Mouse (Mus musculus) neural tube, embryonic 12.5 days (tissue): Measurements from ENCODE around the gene Hist1h2ak. TPM values are rescaled to one million over a fixed set of nuclear protein-coding genes. Genes with fewer than 3 reads are reported as not detected.
"Not testable (repeated sequence)": the region's sequence is repeated elsewhere in the genome, so short reads cannot be mapped to it uniquely, and the experiment has no call there.

Source experiments
- ATAC-seq: fragments of 200-750 bp; cut with Nextera tagmentation; 2 replicates; pipeline ENCODE4 v1.8.0; 2017; ENCODE audit warnings: low read depth, mild to moderate bottlenecking, moderate TSS enrichment, moderate library complexity; ENCODE audit not compliant: low FRiP score
- H3K27ac ChIP-seq: fragments of 300-500 bp; sonication (generic); 2 replicates; pipeline ENCODE4 v1.5.1; 2016
- H3K27me3 ChIP-seq: fragments of 300-500 bp; sonication (generic); replicated peaks from 2 replicates; pipeline ENCODE4 v1.6.1; 2016; ENCODE audit warnings: mild to moderate bottlenecking
- H3K36me3 ChIP-seq: fragments of 300-500 bp; sonication (generic); 2 replicates; pipeline ENCODE4 v1.6.1; 2016; ENCODE audit warnings: mild to moderate bottlenecking
- H3K4me1 ChIP-seq: fragments of 300-500 bp; sonication (generic); 2 replicates; pipeline ENCODE4 v1.6.1; 2016
- H3K4me2 ChIP-seq: fragments of 300-500 bp; sonication (generic); replicated peaks from 2 replicates; pipeline ENCODE4 v1.6.1; 2016; ENCODE audit warnings: mild to moderate bottlenecking
- H3K4me3 ChIP-seq: fragments of 300-500 bp; sonication (generic); 2 replicates; pipeline ENCODE4 v1.5.1; 2016
- H3K9ac ChIP-seq: fragments of 300-500 bp; sonication (generic); 2 replicates; pipeline ENCODE4 v1.6.1; 2016; ENCODE audit warnings: mild to moderate bottlenecking
- H3K9me3 ChIP-seq: fragments of 300-500 bp; sonication (generic); 2 replicates; pipeline ENCODE4 v1.6.1; 2016; ENCODE audit warnings: mild to moderate bottlenecking
- WGBS: fragments of 180-500 bp; shearing (Covaris S2); methylation state at CpG from one replicate; pipeline ENCODE4 v1.1.7; 2016; 5-methylcytosine and 5-hydroxymethylcytosine counted together
- polyA plus RNA-seq: library from polyadenylated mRNA; unstranded; fragments of >200 nt; fragmentation: Nextera tagmentation; extraction: Ambion mirVana; gene quantifications from 2 replicates; pipeline ENCODE4 v1.2.1, GENCODE M21; 2016

Hist1h2ak gene
- polyA plus RNA-seq, 1 experiment from 2014 or later: 18.4 TPM

GRCm38 (mm10) chr13:21783734-21784161 lies 30.1 kb upstream of the Hist1h2ak start:
- no peak for ATAC-seq
- WGBS: 2% methylated on average over 9 of the region's 9 CpGs
- H3K4me1 ChIP-seq: peaks cover 37% of the 10 kb centered on the region
- peak overlapping the region; percentile 69 for H3K4me2 ChIP-seq
- peak overlapping the region; percentile 11 for H3K4me3 ChIP-seq
- H3K27me3 ChIP-seq: no peaks in the 10 kb centered on the region
- 0 out of 2 replicates have a peak overlapping the region, but pooled peaks have one; percentile 15 for H3K27ac ChIP-seq
- peak overlapping the region; percentile 26 for H3K9ac ChIP-seq
- H3K9me3 ChIP-seq: no peaks in the 10 kb centered on the region
- no peaks in the 10 kb centered on the region for H3K36me3 ChIP-seq

DNA sequence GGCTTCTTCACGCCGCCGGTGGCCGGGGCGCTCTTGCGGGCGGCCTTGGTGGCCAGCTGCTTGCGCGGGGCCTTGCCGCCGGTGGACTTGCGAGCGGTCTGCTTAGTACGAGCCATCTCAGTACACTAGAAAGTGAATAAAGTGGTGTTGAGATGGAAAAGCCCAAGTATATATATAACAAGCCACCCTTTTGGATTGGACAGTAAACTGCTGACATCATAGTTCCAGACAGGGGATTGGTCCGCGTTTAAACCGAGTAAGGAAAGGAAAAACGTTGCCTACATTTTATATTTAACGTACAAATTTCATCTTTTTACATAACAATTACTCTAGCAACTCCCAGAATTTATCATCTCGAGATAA lies 29.6 kb upstream of the Hist1h2ak start, which contains the start of gene Hist1h3i:
Gene Hist1h3i, minus strand, starts transcription at position 116 of the 363 bp plus-strand sequence.
- peaks cover 36% of the 10 kb centered on the region for H3K4me1 ChIP-seq
- no peaks in the 10 kb centered on the region for H3K9me3 ChIP-seq
- H3K4me3 ChIP-seq: peak within 1 kb of the TSS; percentile 35
- under 1% methylated on average over 19 of the region's 20 CpGs for WGBS
- H3K9ac ChIP-seq: peak within 1 kb of the TSS; percentile 66
- peak; percentile 63 for ATAC-seq
- peak within 1 kb of the TSS; percentile 64 for H3K27ac ChIP-seq
- no peaks in the 10 kb centered on the region for H3K36me3 ChIP-seq
- no peaks in the 10 kb centered on the region for H3K27me3 ChIP-seq
- H3K4me2 ChIP-seq: peak within 1 kb of the TSS; percentile 69

DNA sequence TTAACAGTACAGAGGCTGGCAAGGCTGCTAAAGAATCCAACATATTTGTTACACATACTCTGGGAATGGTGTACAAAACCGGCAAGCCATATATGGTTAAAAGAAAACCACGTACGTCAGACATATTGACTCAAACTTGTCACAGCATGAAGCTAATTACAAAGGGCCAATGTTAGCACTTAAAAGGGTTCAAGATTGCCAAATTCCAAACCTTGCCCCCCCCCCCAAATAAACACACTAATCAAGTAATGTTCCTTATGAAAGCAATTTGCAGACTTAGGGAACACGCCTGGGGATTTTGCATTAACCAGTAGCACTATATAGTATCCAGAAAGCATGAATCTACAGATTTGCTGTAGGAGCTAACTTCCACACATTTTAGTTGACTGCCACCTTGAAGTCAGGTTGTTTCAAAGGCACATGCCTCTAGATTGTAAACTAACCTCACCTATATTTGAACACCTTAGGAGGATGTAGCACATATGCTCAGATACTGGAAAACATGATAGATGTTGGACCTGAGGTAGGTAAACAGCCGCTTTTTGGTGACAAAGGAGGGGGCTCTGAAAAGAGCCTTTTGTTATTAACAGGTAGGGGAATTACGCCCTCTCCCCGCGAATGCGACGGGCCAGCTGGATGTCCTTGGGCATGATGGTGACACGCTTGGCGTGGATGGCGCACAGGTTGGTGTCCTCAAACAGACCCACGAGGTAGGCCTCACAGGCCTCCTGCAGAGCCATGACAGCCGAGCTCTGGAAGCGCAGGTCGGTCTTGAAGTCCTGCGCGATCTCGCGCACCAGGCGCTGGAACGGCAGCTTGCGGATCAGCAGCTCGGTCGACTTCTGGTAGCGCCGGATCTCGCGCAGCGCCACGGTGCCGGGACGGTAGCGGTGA lies 29.0 kb upstream of the Hist1h2ak start:
- not testable (repeated sequence) for H3K9me3 ChIP-seq, H3K36me3 ChIP-seq, ATAC-seq, H3K27me3 ChIP-seq
- 1% methylated on average over 14 of the region's 35 CpGs for WGBS
- peak overlapping the region; percentile 64 for H3K27ac ChIP-seq
- H3K4me2 ChIP-seq: peak overlapping the region; percentile 69
- H3K4me3 ChIP-seq: peak overlapping the region; percentile 35
- peaks cover 32% of the 10 kb centered on the region for H3K4me1 ChIP-seq
- peak overlapping the region; percentile 66 for H3K9ac ChIP-seq

DNA sequence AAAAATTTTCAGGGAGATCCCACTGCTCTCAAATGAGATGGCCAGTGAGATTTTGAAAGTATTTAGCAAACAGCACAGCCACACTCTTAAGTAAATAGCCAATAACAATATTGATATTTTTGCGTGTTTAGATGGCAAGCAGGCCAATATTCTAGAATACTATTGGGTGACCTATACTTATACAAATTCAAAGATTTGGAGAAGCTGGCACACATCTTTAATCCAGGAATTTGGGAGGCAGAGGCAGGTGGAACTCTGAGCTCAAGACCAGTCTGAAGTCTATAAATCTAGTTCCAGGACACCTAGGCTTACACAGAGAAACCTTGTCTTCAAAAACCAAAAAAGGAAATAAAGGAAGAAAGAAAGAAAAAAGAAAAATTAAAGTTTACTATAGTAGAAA lies 28.0 kb upstream of the Hist1h2ak start:
- Histone ChIP-seq H3K36me3 (no peaks in the 10 kb centered on the region), H3K27ac (no peak overlapping the region), H3K9me3 (no peaks in the 10 kb centered on the region), H3K9ac (no peak overlapping the region), H3K4me1 (peaks cover 32% of the 10 kb centered on the region), H3K4me2 (no peak overlapping the region), H3K27me3 (no peaks in the 10 kb centered on the region), H3K4me3 (no peak overlapping the region)
- no peak for ATAC-seq
- 93% methylated on average over 1 of the region's 1 CpGs for WGBS

DNA sequence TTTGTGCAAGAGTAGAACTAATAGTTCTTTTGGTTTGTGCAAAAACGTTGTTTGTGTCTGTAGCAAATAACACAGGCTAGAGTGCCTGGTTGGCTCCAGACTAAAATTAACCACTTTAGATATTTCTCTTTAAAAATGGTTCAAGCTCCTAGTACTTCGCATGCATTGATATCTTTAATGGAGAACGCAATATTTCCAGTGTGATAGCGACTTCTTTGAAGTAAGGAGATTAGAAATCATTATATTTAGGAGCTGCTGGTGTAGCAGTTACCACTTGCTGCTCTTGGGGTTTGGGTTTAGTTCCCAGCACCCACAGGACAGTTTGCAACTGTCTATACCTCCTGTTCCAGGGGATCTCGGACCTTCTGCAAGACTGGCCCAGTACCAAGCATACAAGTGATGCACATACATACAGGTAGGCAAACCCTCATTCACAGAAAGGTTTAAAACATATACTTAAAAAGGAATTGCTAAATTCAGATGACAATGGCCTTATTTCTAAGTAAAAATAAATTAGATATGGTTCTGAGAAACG lies 27.5 kb upstream of the Hist1h2ak start:
- peaks cover 30% of the 10 kb centered on the region for H3K4me1 ChIP-seq
- no peak for ATAC-seq
- H3K4me3 ChIP-seq: 0 out of 2 replicates have a peak overlapping the region, but pooled peaks have one; percentile 46
- 46% methylated on average over 6 of the region's 6 CpGs for WGBS
- no peak overlapping the region for H3K9ac ChIP-seq
- H3K36me3 ChIP-seq: no peaks in the 10 kb centered on the region
- H3K4me2 ChIP-seq: peak overlapping the region; percentile 93
- no peaks in the 10 kb centered on the region for H3K27me3 ChIP-seq
- H3K27ac ChIP-seq: no peak overlapping the region
- no peaks in the 10 kb centered on the region for H3K9me3 ChIP-seq

DNA sequence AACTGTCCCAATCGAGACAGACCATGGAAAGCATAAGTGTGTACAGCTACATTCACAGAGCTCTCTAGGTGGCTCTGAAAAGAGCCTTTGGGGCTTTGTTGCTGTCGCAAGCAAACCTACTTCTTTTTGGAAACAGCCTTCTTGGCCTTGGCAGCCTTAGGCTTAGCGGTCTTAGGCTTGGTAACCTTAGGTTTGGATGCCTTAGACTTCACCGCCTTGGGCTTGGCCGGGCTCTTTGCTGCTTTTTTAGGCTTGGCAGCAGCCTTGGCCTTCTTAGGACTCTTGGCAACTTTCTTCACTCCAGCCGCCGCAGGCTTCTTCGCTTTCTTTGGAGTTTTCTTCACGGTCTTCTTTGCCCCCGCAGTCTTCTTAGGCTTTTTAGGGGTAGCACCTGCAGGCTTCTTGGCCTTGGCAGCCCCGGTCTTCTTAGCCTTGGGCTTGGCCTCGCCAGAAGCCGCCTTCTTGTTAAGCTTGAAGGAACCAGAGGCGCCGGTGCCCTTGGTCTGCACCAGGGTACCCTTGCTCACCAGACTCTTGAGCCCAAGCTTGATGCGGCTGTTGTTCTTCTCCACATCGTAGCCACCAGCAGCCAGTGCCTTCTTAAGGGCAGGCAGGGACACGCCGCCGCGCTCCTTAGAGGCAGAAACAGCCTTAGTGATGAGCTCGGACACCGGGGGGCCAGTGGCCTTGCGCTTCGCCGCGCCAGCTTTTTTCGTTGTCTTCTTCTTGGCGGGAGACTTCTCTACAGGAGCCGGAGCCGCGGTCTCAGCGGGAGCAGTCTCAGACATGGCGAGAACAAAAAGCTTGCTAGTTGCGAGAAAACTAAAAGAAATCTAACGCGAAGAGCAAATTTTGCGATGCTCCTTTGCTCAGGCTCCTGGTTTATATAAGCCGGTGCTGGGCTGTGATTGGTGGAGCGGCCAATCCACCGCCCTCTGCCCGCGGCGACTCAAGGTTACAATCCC lies 26.4 kb upstream of the Hist1h2ak start, which contains the start of gene Hist1h1b:
Gene Hist1h1b, minus strand, starts transcription at position 859 of the 965 bp plus-strand sequence.
- peak within 1 kb of the TSS; percentile 46 for H3K4me3 ChIP-seq
- H3K9me3 ChIP-seq: no peaks in the 10 kb centered on the region
- peak; percentile 1; the same call in 1 of the 2 replicates for ATAC-seq
- H3K27me3 ChIP-seq: no peaks in the 10 kb centered on the region
- H3K4me1 ChIP-seq: peaks cover 29% of the 10 kb centered on the region
- peak within 1 kb of the TSS; percentile 93 for H3K4me2 ChIP-seq
- H3K27ac ChIP-seq: peak within 1 kb of the TSS; percentile 88
- WGBS: under 1% methylated on average over 44 of the region's 44 CpGs
- peak within 1 kb of the TSS; percentile 69 for H3K9ac ChIP-seq
- no peaks in the 10 kb centered on the region for H3K36me3 ChIP-seq

- Histone ChIP-seq H3K36me3 (no peaks in the 10 kb centered on the region), H3K4me3 (peak overlapping the region; percentile 46), H3K27me3 (no peaks in the 10 kb centered on the region), H3K4me1 (peaks cover 25% of the 10 kb centered on the region), H3K27ac (peak overlapping the region; percentile 88), H3K4me2 (peak overlapping the region; percentile 93), H3K9me3 (no peaks in the 10 kb centered on the region), H3K9ac (peak overlapping the region; percentile 69)
- WGBS: 3% methylated on average over 33 of the region's 33 CpGs
- peak; percentile 87 for ATAC-seq
These were observed 25.5 kb upstream of the Hist1h2ak start for GRCm38 (mm10) chr13:21778814-21779766.

- WGBS: 65% methylated on average over 1 of the region's 1 CpGs
- Histone ChIP-seq H3K4me3 (no peak overlapping the region), H3K27me3 (no peaks in the 10 kb centered on the region), H3K9ac (no peak overlapping the region), H3K4me2 (peak overlapping the region; percentile 42; the same call in 1 of the 2 replicates), H3K36me3 (no peaks in the 10 kb centered on the region), H3K27ac (no peak overlapping the region), H3K4me1 (peaks cover 3% of the 10 kb centered on the region; the same call in 1 of the 2 replicates), H3K9me3 (no peaks in the 10 kb centered on the region)
- ATAC-seq: no peak
These were observed 2.1 kb upstream of the Hist1h2ak start for GRCm38 (mm10) chr13:21755707-21756106.

DNA sequence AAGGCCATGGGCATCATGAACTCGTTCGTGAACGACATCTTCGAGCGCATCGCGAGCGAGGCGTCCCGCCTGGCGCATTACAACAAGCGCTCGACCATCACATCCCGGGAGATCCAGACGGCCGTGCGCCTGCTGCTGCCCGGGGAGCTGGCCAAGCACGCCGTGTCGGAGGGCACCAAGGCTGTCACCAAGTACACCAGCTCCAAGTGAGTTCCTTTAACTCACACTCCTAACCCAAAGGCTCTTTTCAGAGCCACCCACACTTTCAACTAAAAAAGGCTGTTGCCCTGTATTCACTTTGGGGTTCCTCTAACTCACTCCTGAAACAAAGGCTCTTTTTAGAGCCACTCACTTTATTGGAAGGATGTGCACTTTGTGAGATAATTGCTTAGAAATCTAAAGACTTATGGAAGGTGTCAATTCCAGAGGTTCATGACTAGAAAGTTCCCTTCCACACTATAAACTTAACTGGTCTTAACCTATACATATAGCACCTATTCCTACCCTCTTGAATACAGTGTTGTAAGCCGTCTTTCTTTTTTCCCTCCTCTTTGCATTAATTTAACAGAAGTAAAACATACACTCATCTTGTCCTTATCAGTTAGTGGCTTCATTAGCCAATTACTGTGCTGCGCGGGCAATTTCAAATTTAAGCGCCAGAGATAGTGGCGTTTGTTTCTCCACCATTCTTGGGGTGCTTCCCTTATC lies 821 bp upstream of the Hist1h2ak start:
- not testable (repeated sequence) for H3K36me3 ChIP-seq, H3K27me3 ChIP-seq, H3K9me3 ChIP-seq, H3K4me1 ChIP-seq
- ATAC-seq: peak; percentile 11
- Histone ChIP-seq H3K27ac (peak overlapping the region; percentile 50; the same call in 1 of the 2 replicates), H3K4me2 (peak overlapping the region; percentile 67), H3K9ac (peak overlapping the region; percentile 52), H3K4me3 (peak overlapping the region; percentile 35)
- WGBS: 0% methylated on average over 26 of the region's 26 CpGs

GRCm38 (mm10) chr13:21753051-21753523 lies 540 bp downstream of the Hist1h2ak start:
- peak overlapping the region; percentile 67 for H3K4me2 ChIP-seq
- no peaks in the 10 kb centered on the region for H3K9me3 ChIP-seq
- ATAC-seq: no peak
- WGBS: 2% methylated on average over 10 of the region's 10 CpGs
- H3K4me3 ChIP-seq: peak overlapping the region; percentile 43
- peak overlapping the region; percentile 84 for H3K27ac ChIP-seq
- no peaks in the 10 kb centered on the region for H3K36me3 ChIP-seq
- peak overlapping the region; percentile 55 for H3K9ac ChIP-seq
- no peaks in the 10 kb centered on the region for H3K27me3 ChIP-seq
- peaks cover 12% of the 10 kb centered on the region for H3K4me1 ChIP-seq
